Mouse (Mus musculus): ENCODE measurements around the gene Kif3a.

Gene Kif3a

DNA sequence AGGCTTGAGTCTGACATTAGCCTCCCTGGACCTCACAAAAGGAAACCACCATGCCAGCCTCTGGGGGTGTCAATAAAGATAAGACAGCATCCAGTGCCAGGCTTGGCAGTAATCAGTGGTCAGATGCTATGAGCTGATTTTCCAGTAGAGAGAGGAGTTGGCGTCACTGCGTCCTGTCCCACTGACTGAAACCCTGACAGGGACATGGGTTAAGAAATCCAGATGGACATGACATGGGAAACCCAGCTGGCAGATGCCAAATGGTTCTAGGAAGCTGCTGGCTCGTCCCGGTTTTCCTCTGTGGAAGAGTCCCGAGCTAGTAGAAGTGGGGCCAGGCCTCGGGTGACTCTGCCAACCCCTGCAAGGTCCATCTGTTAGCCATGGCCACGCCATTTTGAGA is 66.5 kb downstream of the Kif3a start:
- in situ Hi-C loops (cut with MboI; ENCODE audit: low pct_unique_long_range_greater_than_20kb in 1 of 2, low sequenced_read_pairs in 2 of 2, unreplicated experiment in 1 of 2), result no loop called here

- in situ Hi-C loops (cut with MboI; ENCODE audit: low pct_unique_long_range_greater_than_20kb in 1 of 2, low sequenced_read_pairs in 2 of 2, unreplicated experiment in 1 of 2), result no loop called here
These were observed 67.4 kb downstream of the Kif3a start, which contains the start of gene Il13 for GRCm38 (mm10) chr11:53634556-53634955. TSS of gene Il13 (minus strand) at chr11:53634702.

DNA sequence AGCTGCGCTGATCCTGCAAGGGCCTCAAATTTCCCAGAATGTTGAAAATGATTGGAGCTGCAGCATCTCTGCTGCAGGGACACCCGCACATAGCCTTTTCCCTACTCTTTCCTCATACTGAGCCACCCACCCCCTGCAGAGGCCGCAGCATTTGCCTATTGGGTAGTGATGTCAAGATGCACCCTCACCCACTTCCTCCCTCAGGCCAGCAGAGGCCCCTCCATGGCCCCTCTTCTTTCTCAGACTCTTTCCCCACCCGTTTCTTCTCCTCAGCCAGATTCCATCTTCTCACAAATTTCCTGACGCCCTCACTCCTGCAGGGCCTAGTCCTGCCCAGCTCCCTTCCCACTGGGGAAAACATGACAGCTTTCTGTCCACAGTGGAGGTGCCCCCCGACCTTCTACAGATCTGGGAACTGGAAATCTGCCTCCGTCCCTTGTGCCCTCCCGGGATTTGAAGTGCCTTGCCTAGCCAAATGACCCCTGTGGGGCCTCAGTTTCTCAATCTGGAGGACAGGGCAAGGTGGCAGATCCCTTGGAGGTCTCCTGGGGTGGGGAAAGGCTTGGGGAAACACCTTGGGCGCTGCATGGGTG is 68.5 kb downstream of the Kif3a start:
- in situ Hi-C loops (cut with MboI; ENCODE audit: low pct_unique_long_range_greater_than_20kb in 1 of 2, low sequenced_read_pairs in 2 of 2, unreplicated experiment in 1 of 2), result no loop called here

GRCm38 (mm10) chr11:53636183-53636646 is 69.0 kb downstream of the Kif3a start:
- in situ Hi-C loops (cut with MboI; ENCODE audit: low pct_unique_long_range_greater_than_20kb in 1 of 2, low sequenced_read_pairs in 2 of 2, unreplicated experiment in 1 of 2), result no loop called here

GRCm38 (mm10) chr11:53637046-53637802 is 70.0 kb downstream of the Kif3a start:
- in situ Hi-C loops (cut with MboI; ENCODE audit: low pct_unique_long_range_greater_than_20kb in 1 of 2, low sequenced_read_pairs in 2 of 2, unreplicated experiment in 1 of 2), result no loop called here

DNA sequence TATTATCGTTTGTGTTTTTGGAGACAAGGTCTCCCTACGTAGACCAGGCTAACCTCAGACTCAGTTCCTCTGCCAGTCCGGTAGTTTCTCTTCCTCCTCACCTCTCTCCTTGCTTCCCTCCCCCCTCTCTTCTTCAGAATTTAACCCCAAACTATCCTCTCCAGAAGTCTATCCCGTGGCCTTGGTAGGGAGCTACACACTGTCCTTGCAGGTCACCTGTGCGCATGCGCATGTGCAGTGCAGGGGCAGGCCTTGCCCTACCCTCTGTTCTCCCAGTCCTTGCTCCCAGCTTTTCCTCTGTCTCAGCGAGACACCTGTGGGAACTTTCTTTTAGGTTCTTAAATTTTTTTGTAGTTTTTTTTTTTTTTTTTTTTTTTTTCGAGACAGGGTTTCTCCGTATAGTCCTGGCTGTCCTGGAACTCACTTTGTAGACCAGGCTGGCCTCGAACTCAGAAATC is 70.7 kb downstream of the Kif3a start:
- in situ Hi-C loops (cut with MboI; ENCODE audit: low pct_unique_long_range_greater_than_20kb in 1 of 2, low sequenced_read_pairs in 2 of 2, unreplicated experiment in 1 of 2), result no loop called here

GRCm38 (mm10) chr11:53642744-53643279 is 75.6 kb downstream of the Kif3a start:
- in situ Hi-C loops (cut with MboI; ENCODE audit: low pct_unique_long_range_greater_than_20kb in 1 of 2, low sequenced_read_pairs in 2 of 2, unreplicated experiment in 1 of 2), result no loop called here

DNA sequence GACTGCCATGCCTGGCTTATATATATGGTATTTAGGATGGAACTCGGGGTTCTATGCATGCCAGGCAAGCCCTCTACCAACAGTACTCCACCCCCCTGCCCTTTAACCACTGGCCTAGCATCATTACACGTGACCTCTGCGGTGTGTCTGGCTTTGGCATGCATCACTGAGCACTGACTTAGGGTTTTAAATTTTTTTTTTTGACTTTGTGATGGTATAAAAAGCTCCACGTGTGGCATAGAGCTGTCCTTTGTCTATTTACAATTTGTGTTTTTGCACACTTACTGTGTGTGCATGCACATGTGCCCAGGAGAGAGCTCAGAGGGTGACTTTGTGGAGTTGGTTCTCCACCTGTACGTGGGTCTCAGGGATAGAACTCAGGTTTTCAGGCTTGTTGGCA is 76.8 kb downstream of the Kif3a start:
- in situ Hi-C loops (cut with MboI; ENCODE audit: low pct_unique_long_range_greater_than_20kb in 1 of 2, low sequenced_read_pairs in 2 of 2, unreplicated experiment in 1 of 2), result no loop called here

DNA sequence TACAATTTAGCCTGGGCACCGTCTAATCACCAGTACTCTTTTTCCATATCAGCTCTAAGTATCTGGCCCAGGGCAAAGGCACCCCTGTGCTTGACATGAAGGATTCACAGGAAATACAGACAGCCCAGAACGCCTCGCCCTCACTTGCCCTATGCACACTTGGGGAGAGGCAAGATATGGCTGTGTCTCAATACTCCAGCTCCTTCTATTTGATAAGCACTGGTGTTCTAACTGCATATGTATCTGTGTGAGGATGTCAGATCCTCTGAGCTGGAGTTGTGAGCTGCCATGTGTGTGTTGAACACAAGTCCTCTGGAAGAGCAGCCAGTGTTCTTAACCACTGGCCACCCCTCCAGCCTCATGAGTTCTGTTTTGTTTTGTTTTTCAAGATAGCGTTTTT is 84.3 kb downstream of the Kif3a start:
- in situ Hi-C loops (cut with MboI; ENCODE audit: low pct_unique_long_range_greater_than_20kb in 1 of 2, low sequenced_read_pairs in 2 of 2, unreplicated experiment in 1 of 2), result no loop called here

Data from mouse embryonic stem cell (cell line).